Mouse (Mus musculus) C2C12 (cell line): ENCODE data around the gene Triap1. TPM values are rescaled to one million over a fixed set of nuclear protein-coding genes. Genes with fewer than 3 reads are reported as not detected.
A peak's percentile ranks its signal among the peaks of the same experiment; 100 is the strongest.

Source experiments
- H3K27me3 ChIP-seq: one replicate; pipeline ENCODE4 v1.6.1; 2011; ENCODE audit not compliant: control insufficient read depth, insufficient read depth, insufficient read length
- H3K36me3 ChIP-seq: one replicate; pipeline ENCODE4 v1.6.1; 2011; ENCODE audit not compliant: control insufficient read depth, insufficient read depth
- H3K4me3 ChIP-seq: one replicate; pipeline ENCODE4 v1.5.1; 2011; ENCODE audit warnings: mild to moderate bottlenecking, control low read depth; ENCODE audit not compliant: poor library complexity, insufficient read depth, severe bottlenecking
- H3K79me2 ChIP-seq: one replicate; pipeline ENCODE4 v1.6.1; 2011; ENCODE audit not compliant: control insufficient read depth, insufficient read depth
- H3K79me3 ChIP-seq: one replicate; pipeline ENCODE4 v1.6.1; 2011; ENCODE audit warnings: low read depth, control low read depth
- H3ac ChIP-seq: one replicate; pipeline ENCODE3; 2011; ENCODE audit warnings: low read depth; ENCODE audit not compliant: control insufficient read depth, insufficient read length
- CEBPB ChIP-seq: IDR thresholded peaks from one replicate; pipeline ENCODE4 v1.6.1; 2011; ENCODE audit warnings: low read depth, mild to moderate bottlenecking, control low read depth, moderate library complexity
- CTCF ChIP-seq: IDR thresholded peaks from one replicate; pipeline ENCODE4 v1.5.1; 2011; ENCODE audit not compliant: control insufficient read depth, insufficient read depth, insufficient read length
- FOSL1 ChIP-seq: IDR thresholded peaks from one replicate; pipeline ENCODE4 v1.8.0; 2011; ENCODE audit warnings: mild to moderate bottlenecking, low read length; ENCODE audit not compliant: poor library complexity, insufficient read depth, severe bottlenecking
- MAX ChIP-seq: IDR thresholded peaks from one replicate; pipeline ENCODE4 v1.6.1; 2011; ENCODE audit warnings: mild to moderate bottlenecking, control low read depth
- MYOD1 ChIP-seq: IDR thresholded peaks from one replicate; pipeline ENCODE4 v1.6.1; 2011; ENCODE audit warnings: low read depth; ENCODE audit not compliant: control insufficient read depth, insufficient read length
- MYOG ChIP-seq: IDR thresholded peaks from one replicate; pipeline ENCODE4 v1.6.1; 2011; ENCODE audit not compliant: control insufficient read depth, insufficient read length; ENCODE audit errors: extremely low read depth
- USF1 ChIP-seq: IDR thresholded peaks from one replicate; pipeline ENCODE4 v1.6.1; 2011; ENCODE audit warnings: low read depth, mild to moderate bottlenecking, control low read depth, moderate library complexity
- polyA plus RNA-seq: library from polyadenylated mRNA; unstranded; fragments of >200 nt; fragmentation: generic; extraction: Trizol; gene quantifications from one replicate; pipeline ENCODE4 v1.2.1, GENCODE M21; 2012; ENCODE audit warnings: missing spikeins

Triap1 gene
- polyA plus RNA-seq, 1 experiment, result 36.8 TPM

DNA sequence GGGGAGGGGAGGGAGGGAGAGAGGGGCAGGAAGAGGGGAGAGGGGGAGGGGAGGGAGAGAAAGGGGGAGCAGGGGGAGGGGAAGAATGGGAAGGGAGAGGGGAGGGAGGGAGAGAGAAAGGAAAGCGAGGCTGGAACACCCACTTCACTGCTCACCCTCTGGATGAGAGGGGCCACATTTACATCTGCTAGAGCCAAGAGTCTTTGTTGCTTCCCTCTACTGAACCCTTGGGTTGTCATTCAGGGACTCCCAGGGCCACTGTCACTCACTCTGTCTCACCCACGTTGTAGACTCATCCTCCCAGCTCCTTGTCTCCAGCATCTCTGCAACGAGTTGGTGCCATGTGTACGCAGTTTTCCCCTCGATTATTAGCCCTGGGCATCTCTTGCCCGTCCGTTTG, 21.2 kb downstream of the Triap1 start:
- Histone ChIP-seq H3K27me3 (no peaks in the 10 kb centered on the region), H3ac (no peak overlapping the region), H3K36me3 (no peaks in the 10 kb centered on the region), H3K79me3 (no peaks in the 10 kb centered on the region), H3K4me3 (no peak overlapping the region), H3K79me2 (no peaks in the 10 kb centered on the region)
- TF ChIP-seq USF1 (no peak), MYOG (no peak), CTCF (no peak)

DNA sequence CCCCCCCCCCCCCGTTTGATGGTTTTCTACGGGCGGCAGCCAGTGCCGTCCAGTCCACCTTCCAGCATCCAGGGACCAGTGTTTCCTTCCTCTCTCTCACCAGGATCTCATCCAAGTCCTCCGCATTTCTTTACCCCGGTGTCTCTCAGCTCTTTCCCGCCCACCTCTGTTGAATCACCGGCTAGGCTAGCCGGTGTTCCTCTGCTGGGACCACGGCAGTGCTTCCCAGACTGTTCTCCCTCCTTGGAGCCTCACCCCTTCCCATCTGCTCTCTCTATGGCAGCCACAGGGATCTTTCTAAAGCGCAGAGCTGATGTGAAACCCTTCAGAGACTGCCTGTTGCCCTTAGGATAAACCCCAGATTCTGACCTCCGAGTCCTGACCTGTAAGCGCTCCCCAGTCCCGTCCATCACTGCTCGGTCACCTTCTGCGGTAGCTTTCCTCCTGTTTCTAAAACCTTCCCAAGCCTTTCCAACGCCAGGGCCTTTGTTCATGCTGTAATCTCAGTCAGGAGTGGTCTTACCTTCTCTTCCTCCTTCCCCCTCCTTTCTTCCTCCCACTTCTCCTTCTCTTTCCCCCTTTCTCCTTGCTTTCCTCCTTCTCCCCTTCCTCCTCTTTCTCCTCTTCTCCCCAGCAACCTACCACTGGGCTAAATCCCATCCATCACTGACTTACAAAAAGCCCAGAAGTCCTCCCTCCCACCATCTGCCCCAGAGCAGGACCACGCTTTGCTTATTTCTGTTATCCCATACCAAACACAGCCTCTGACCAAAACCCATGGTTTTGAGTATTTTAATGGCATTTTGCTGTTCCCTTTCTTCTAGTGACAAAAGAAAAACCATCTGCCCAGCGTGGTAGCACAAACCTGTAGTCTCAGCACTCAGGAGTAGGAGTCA, 22.0 kb downstream of the Triap1 start:
- Histone ChIP-seq H3K27me3 (no peaks in the 10 kb centered on the region), H3ac (no peak overlapping the region), H3K4me3 (no peak overlapping the region), H3K36me3 (no peaks in the 10 kb centered on the region), H3K79me3 (no peaks in the 10 kb centered on the region), H3K79me2 (no peaks in the 10 kb centered on the region)
- TF ChIP-seq CTCF (no peak), CEBPB (no peak), MYOD1 (no peak), USF1 (no peak), FOSL1 (no peak), MAX (no peak), MYOG (no peak)

DNA sequence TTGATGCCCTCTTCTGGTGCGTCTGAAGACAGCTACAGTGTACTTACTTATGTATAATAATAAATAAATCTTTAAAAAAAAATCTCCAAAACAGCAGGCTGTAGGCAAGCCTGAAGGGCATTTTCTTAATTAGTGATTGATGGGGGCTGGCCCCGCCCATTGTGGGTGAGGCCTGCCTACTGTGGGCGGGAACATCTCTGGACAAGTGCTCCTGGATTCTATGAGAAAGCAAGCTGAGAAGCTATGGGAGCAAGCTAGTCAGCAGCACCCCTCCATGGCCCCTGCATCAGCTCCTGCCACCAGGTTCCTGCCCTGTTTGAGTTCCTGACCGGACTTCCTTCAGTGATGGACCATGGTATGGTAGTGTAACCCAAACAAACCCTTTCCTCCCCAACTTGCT, 23.8 kb downstream of the Triap1 start:
- no peaks in the 10 kb centered on the region for H3K79me3 ChIP-seq
- H3K36me3 ChIP-seq, result no peaks in the 10 kb centered on the region
- H3K27me3 ChIP-seq, result peaks cover 8% of the 10 kb centered on the region
- no peak overlapping the region for H3K4me3 ChIP-seq
- H3ac ChIP-seq, result no peak overlapping the region
- no peaks in the 10 kb centered on the region for H3K79me2 ChIP-seq
- no peak for TF ChIP-seq CEBPB
- no peak for TF ChIP-seq MYOG
- no peak for TF ChIP-seq MAX
- no peak for TF ChIP-seq CTCF
- no peak for TF ChIP-seq FOSL1
- TF ChIP-seq USF1, result no peak
- no peak for TF ChIP-seq MYOD1

DNA sequence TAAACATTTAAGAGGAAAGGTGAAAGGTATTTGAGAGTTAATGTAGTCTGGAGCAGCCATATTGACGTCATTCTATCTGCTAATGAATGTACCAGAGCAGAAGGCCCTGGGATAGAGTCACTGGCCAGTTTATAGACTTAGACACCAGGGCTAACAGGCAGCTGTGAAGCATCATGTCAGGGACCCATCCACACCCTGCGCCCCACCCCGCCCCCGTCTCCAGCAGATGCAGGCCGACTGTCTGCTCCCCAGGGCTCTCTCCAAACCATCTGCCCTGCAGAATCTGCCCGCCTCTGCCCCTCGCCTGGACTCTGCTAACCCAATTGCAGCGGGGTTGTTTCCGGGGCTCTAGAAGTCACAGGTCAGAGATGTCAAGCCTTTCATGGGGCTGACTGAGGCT, 30.7 kb downstream of the Triap1 start:
- H3K79me3 ChIP-seq, result no peaks in the 10 kb centered on the region
- no peak overlapping the region for H3ac ChIP-seq
- peaks cover 46% of the 10 kb centered on the region for H3K27me3 ChIP-seq
- no peaks in the 10 kb centered on the region for H3K79me2 ChIP-seq
- no peak overlapping the region for H3K4me3 ChIP-seq
- H3K36me3 ChIP-seq, result no peaks in the 10 kb centered on the region
- no peak for TF ChIP-seq MYOD1
- no peak for TF ChIP-seq USF1
- no peak for TF ChIP-seq CEBPB
- TF ChIP-seq MYOG, result no peak
- TF ChIP-seq FOSL1, result no peak
- TF ChIP-seq MAX, result no peak

DNA sequence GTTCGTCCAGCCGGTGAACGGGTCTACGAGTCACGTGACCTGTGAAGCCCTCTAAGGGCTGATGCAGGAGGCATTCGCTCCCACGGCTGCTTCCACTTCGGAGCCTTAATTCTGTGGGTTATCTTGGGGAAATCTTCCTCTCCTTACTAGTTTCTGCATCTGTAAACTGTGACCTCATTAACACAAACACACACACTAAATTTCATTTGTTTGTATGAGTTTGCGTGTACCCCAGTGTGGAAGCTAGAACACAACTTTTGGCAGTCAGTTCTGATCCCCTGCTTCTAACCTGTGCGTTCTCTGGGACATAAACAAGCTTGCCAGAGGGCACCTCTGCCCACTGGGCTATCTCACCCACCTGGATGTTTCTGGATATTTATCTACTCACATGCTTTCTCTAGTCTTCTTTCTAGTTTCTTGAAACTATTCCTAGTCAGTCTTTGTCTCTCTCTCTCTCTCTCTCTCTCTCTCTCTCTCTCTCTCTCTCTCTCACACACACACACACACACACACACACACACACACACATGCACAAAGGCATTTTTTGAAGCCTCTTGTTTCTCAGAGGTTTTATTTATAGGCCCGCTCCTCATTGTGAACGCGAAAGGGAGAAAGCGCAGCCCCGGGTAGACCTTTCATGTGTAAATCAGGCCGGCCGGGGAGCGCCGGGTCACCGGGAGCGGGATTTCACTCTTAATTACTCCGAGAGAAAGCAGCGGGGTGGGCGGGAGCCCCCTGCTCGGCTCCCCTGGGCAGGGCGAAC, 32.6 kb downstream of the Triap1 start:
- no peak for TF ChIP-seq FOSL1
- peak; percentile 20 for TF ChIP-seq USF1
- no peak for TF ChIP-seq CTCF
- TF ChIP-seq MAX, result no peak
- no peaks in the 10 kb centered on the region for H3K79me3 ChIP-seq
- H3K36me3 ChIP-seq, result no peaks in the 10 kb centered on the region
- no peaks in the 10 kb centered on the region for H3K79me2 ChIP-seq
- H3ac ChIP-seq, result no peak overlapping the region
- no peak overlapping the region for H3K4me3 ChIP-seq
- peaks cover 46% of the 10 kb centered on the region for H3K27me3 ChIP-seq
